ENCODE assay signal across 35 mouse cellular contexts in the genomic region with DNA sequence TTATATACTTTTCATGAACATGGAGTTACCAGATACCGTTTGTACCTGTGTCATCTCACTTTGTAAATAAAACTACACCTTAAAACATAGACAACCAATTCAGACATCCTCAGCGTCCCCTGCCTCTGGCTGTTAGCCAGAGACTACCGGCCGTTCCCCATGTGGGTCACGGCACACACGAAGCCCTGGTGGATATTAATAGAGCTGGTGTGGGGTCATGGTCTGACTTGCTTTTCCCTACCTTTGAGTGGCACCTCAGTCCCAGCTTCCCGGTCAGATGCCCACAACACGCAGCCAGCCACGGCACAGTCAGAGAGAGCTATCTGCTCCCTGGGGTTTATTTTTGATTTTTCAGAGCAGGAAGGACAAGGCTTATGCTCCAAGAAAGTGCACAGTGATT. TPM values are rescaled to one million over a fixed set of nuclear protein-coding genes. Genes with fewer than 3 reads are reported as not detected.
A peak's percentile ranks its signal among the peaks of the same experiment; 100 is the strongest.
DNase-seq lines count a peak whose midpoint lies in the region; ATAC-seq and TF ChIP-seq lines count a peak whose summit lies in the region.
"Had no signal": no experiment of that assay in that cellular context is flagged by ENCODE, and none has a peak within 500 bp of the region (broad histone marks: within the 10 kb centered on the region; RNA-seq: fewer than 3 reads in every experiment).

No protein-coding gene starts in this region.

- intact Hi-C loops in heart, postnatal 25 days (cut with DNase I) = loop anchor here (5.0 kb wide), 1 partner anchor 59 kb away; a partner anchor contains a TSS

- H3K4me2 ChIP-seq in embryonic facial prominence, embryonic 15.5 days (replicated peaks) = no peak overlapping the region
- no peak overlapping the region for H3K4me2 ChIP-seq in heart, embryonic 15.5 days
- no peak overlapping the region for H3K4me2 ChIP-seq in stomach, postnatal 0 days (replicated peaks; ENCODE audit: low read depth)
- H3K4me2 ChIP-seq: embryonic facial prominence, embryonic 12.5 days; forebrain, embryonic 15.5 days; hindbrain, embryonic 14.5 days; limb, embryonic 12.5 days; liver, embryonic 13.5 days; midbrain, embryonic 12.5 days; neural tube, embryonic 12.5 days had no signal

- 0 out of 2 replicates have a peak, but pooled peaks cover 3% of the 10 kb centered on the region for H3K36me3 ChIP-seq in embryonic facial prominence, embryonic 15.5 days
- H3K36me3 ChIP-seq in embryonic facial prominence, embryonic 10.5 days (replicated peaks) = peaks cover 38% of the 10 kb centered on the region
- H3K36me3 ChIP-seq in heart, embryonic 15.5 days = no peaks in the 10 kb centered on the region
- H3K36me3 ChIP-seq in stomach, postnatal 0 days (ENCODE audit: control insufficient read depth, insufficient read depth, low read length) = no peaks in the 10 kb centered on the region
- H3K36me3 ChIP-seq: forebrain, embryonic 15.5 days; G1E; liver, embryonic 13.5 days; neural tube, embryonic 12.5 days had no signal

- no peak overlapping the region for H3K27ac ChIP-seq in cerebellum, adult 2 months (ENCODE audit: insufficient read depth, low read length)
- H3K27ac ChIP-seq in embryonic facial prominence, embryonic 15.5 days (replicated peaks) = peak overlapping the region; percentile 68
- H3K27ac ChIP-seq in embryonic facial prominence, embryonic 10.5 days (replicated peaks) = no peak overlapping the region
- H3K27ac ChIP-seq in heart, embryonic 15.5 days = peak overlapping the region; percentile 48; the same call in 1 of the 2 replicates
- 0 out of 2 replicates have a peak overlapping the region, but pooled peaks have one; percentile 35 for H3K27ac ChIP-seq in stomach, postnatal 0 days (replicated peaks)
- H3K27ac ChIP-seq: embryonic facial prominence, embryonic 12.5 days; forebrain, embryonic 10.5 days; forebrain, embryonic 15.5 days; heart, embryonic 10.5 days; hindbrain, embryonic 14.5 days; limb, embryonic 12.5 days; liver, embryonic 13.5 days; midbrain, embryonic 12.5 days; neural tube, embryonic 12.5 days had no signal

- TF ChIP-seq POLR2A in cerebellum, adult 2 months (IDR thresholded peaks at IDR 0.05; ENCODE audit: borderline replicate concordance, insufficient read depth, low read length) = no peak

- H3K4me3 ChIP-seq in cerebellum, adult 2 months (replicated peaks; ENCODE audit: insufficient read depth, low read depth, low read length) = no peak overlapping the region
- H3K4me3 ChIP-seq in embryonic facial prominence, embryonic 15.5 days (replicated peaks) = no peak overlapping the region
- H3K4me3 ChIP-seq in embryonic facial prominence, embryonic 10.5 days = no peak overlapping the region
- no peak overlapping the region for H3K4me3 ChIP-seq in heart, embryonic 15.5 days
- no peak overlapping the region for H3K4me3 ChIP-seq in stomach, postnatal 0 days (ENCODE audit: low read depth, low read length)
- H3K4me3 ChIP-seq: embryonic facial prominence, embryonic 12.5 days; forebrain, embryonic 10.5 days; forebrain, embryonic 15.5 days; heart, embryonic 10.5 days; limb, embryonic 12.5 days; liver, embryonic 13.5 days; megakaryocyte, embryonic 14.5 days; midbrain, embryonic 12.5 days; myocyte; neural tube, embryonic 12.5 days had no signal

- peak; percentile 18 to 30 for DNase-seq in cerebellum, adult 2 months
- no peak for DNase-seq in cerebellum, adult 9-10 months
- no peak for DNase-seq in embryonic facial prominence, embryonic 10.5 days (ENCODE audit: low spot score)
- DNase-seq in heart, postnatal 25 days (ENCODE audit: low spot score) = no peak
- no peak for DNase-seq in stomach, postnatal 0 days (ENCODE audit: low spot score)
- DNase-seq: adrenal gland, adult 8-10 months; liver, embryonic 13.5 days; lung, adult 18-20 months; lung, postnatal 4 days; right cerebral cortex, adult 18-20 months; spleen, adult 18-20 months; thymus, adult 18-20 months; thymus, postnatal 25 days had no signal

- no peaks in the 10 kb centered on the region for H3K9me3 ChIP-seq in embryonic facial prominence, embryonic 15.5 days (replicated peaks)
- H3K9me3 ChIP-seq in embryonic facial prominence, embryonic 10.5 days = no peaks in the 10 kb centered on the region
- H3K9me3 ChIP-seq in heart, embryonic 15.5 days (replicated peaks) = no peaks in the 10 kb centered on the region
- H3K9me3 ChIP-seq in stomach, postnatal 0 days (ENCODE audit: control insufficient read depth, low read length) = no peaks in the 10 kb centered on the region
- H3K9me3 ChIP-seq: embryonic facial prominence, embryonic 12.5 days; forebrain, embryonic 10.5 days; forebrain, embryonic 15.5 days; heart, embryonic 10.5 days; limb, embryonic 12.5 days; liver, embryonic 13.5 days; megakaryocyte, embryonic 14.5 days; midbrain, embryonic 12.5 days; neural tube, embryonic 12.5 days had no signal

- no peaks in the 10 kb centered on the region for H3K27me3 ChIP-seq in cerebellum, adult 2 months (ENCODE audit: control insufficient read depth, insufficient read depth, low read length)
- H3K27me3 ChIP-seq in embryonic facial prominence, embryonic 15.5 days = no peaks in the 10 kb centered on the region
- no peaks in the 10 kb centered on the region for H3K27me3 ChIP-seq in embryonic facial prominence, embryonic 10.5 days (replicated peaks; ENCODE audit: low read depth, poor library complexity, severe bottlenecking)
- H3K27me3 ChIP-seq in heart, embryonic 15.5 days = no peaks in the 10 kb centered on the region
- no peaks in the 10 kb centered on the region for H3K27me3 ChIP-seq in stomach, postnatal 0 days (ENCODE audit: control insufficient read depth, insufficient read depth, low read length)
- H3K27me3 ChIP-seq: embryonic facial prominence, embryonic 12.5 days; forebrain, embryonic 15.5 days; limb, embryonic 12.5 days; liver, embryonic 13.5 days; midbrain, embryonic 12.5 days; neural tube, embryonic 12.5 days had no signal

- no peak for ATAC-seq in embryonic facial prominence, embryonic 15.5 days (ENCODE audit: insufficient number of reproducible peaks, low FRiP score, low TSS enrichment, low read depth)
- ATAC-seq in heart, embryonic 15.5 days (replicated peaks; ENCODE audit: insufficient number of reproducible peaks, insufficient read depth, low FRiP score, low read depth) = no peak
- no peak for ATAC-seq in stomach, postnatal 0 days (ENCODE audit: low FRiP score, low TSS enrichment)
- ATAC-seq: forebrain, embryonic 15.5 days; intestine, postnatal 0 days; lung, postnatal 0 days had no signal

- TF ChIP-seq EP300 in stomach, postnatal 0 days (optimal IDR thresholded peaks at IDR 0.05) = no peak

- TF ChIP-seq CTCF in cerebellum, adult 2 months (IDR thresholded peaks at IDR 0.05; ENCODE audit: borderline replicate concordance, insufficient read depth, low read depth, low read length) = no peak
- no peak for TF ChIP-seq CTCF in stomach, postnatal 0 days (IDR thresholded peaks at IDR 0.05; ENCODE audit: low read depth)

- 39% methylated on average over 9 of the region's 9 CpGs for WGBS in cerebellum, adult 2 months
- WGBS in embryonic facial prominence, embryonic 15.5 days = 79% methylated on average over 9 of the region's 9 CpGs
- 90% methylated on average over 9 of the region's 9 CpGs for WGBS in embryonic facial prominence, embryonic 10.5 days
- WGBS in heart, embryonic 15.5 days = 48% methylated on average over 9 of the region's 9 CpGs
- 60% methylated on average over 9 of the region's 9 CpGs for WGBS in stomach, postnatal 0 days

- no peak overlapping the region for H3K9ac ChIP-seq in embryonic facial prominence, embryonic 15.5 days
- no peak overlapping the region for H3K9ac ChIP-seq in heart, embryonic 15.5 days
- H3K9ac ChIP-seq in stomach, postnatal 0 days (ENCODE audit: low read length) = no peak overlapping the region
- H3K9ac ChIP-seq: embryonic facial prominence, embryonic 12.5 days; forebrain, embryonic 15.5 days; hindbrain, embryonic 14.5 days; limb, embryonic 12.5 days; liver, embryonic 13.5 days; midbrain, embryonic 12.5 days; neural tube, embryonic 12.5 days had no signal

- H3K4me1 ChIP-seq in cerebellum, adult 2 months (ENCODE audit: control insufficient read depth, insufficient read depth, low read length) = peaks cover 30% of the 10 kb centered on the region
- peaks cover 32% of the 10 kb centered on the region for H3K4me1 ChIP-seq in embryonic facial prominence, embryonic 15.5 days
- H3K4me1 ChIP-seq in embryonic facial prominence, embryonic 10.5 days = peaks cover 7% of the 10 kb centered on the region; the same call in 1 of the 2 replicates
- peaks cover 25% of the 10 kb centered on the region for H3K4me1 ChIP-seq in heart, embryonic 15.5 days (replicated peaks)
- H3K4me1 ChIP-seq in stomach, postnatal 0 days (replicated peaks; ENCODE audit: control insufficient read depth, insufficient read depth) = no peaks in the 10 kb centered on the region
- H3K4me1 ChIP-seq: liver, embryonic 13.5 days; neural tube, embryonic 12.5 days had no signal

RNA-seq across cellular contexts. Expression of a gene that starts 30.9 kb away (rescaled TPM):
- 0.05 TPM in 1 of 2 replicates, not detected in the other for polyA plus RNA-seq in cerebellum, adult 2 months (2012; rRNA removed)
- polyA plus RNA-seq in embryonic facial prominence, embryonic 15.5 days (2015; fragmentation: Nextera tagmentation; extraction: Ambion mirVana) = 7.8 TPM in 2 replicates
- polyA plus RNA-seq in embryonic facial prominence, embryonic 10.5 days (2016; fragmentation: Nextera tagmentation; extraction: Ambion mirVana) = not detected in 2 replicates
- polyA plus RNA-seq in heart, embryonic 15.5 days (2015; fragmentation: Nextera tagmentation; extraction: Ambion mirVana) = 1.5 and 1.7 TPM in 2 replicates
- total RNA-seq in heart, postnatal 25 days (2021) = 1 to 10 TPM; 4.8 to 4.9 TPM
- polyA plus RNA-seq in stomach, postnatal 0 days (2015; fragmentation: Nextera tagmentation; extraction: Ambion mirVana) = 30.7 and 31.8 TPM in 2 replicates
- total RNA-seq: hematopoietic stem cell, adult 5-6 weeks; layer of hippocampus, adult 18-20 months; left cerebral cortex, adult 18-20 months had no signal
- polyA plus RNA-seq: forebrain, embryonic 10.5 days; forebrain, embryonic 15.5 days; G1E; liver, embryonic 13.5 days; midbrain, embryonic 12.5 days; midbrain, postnatal 0 days had no signal

RNA-seq across cellular contexts. Expression of a gene that starts 57.5 kb away (rescaled TPM):
- polyA plus RNA-seq in cerebellum, adult 2 months (2012; rRNA removed) = not detected in 2 replicates
- polyA plus RNA-seq in embryonic facial prominence, embryonic 15.5 days (2015; fragmentation: Nextera tagmentation; extraction: Ambion mirVana) = 0.12 and 0.15 TPM in 2 replicates
- polyA plus RNA-seq in embryonic facial prominence, embryonic 10.5 days (2016; fragmentation: Nextera tagmentation; extraction: Ambion mirVana) = 0.26 and 0.31 TPM in 2 replicates
- 0.24 and 0.34 TPM in 2 replicates for polyA plus RNA-seq in heart, embryonic 15.5 days (2015; fragmentation: Nextera tagmentation; extraction: Ambion mirVana)
- not detected for total RNA-seq in heart, postnatal 25 days (2021)
- polyA plus RNA-seq in stomach, postnatal 0 days (2015; fragmentation: Nextera tagmentation; extraction: Ambion mirVana) = 0.34 and 0.35 TPM in 2 replicates
- total RNA-seq: adrenal gland, adult 8-10 months; adrenal gland, postnatal 4 days; G1E; hematopoietic stem cell, adult 5-6 weeks; layer of hippocampus, adult 18-20 months; layer of hippocampus, postnatal 10 days; left cerebral cortex, adult 18-20 months; left cerebral cortex, postnatal 14 days; midbrain, postnatal 0 days had no signal
- polyA plus RNA-seq: G1E; heart, embryonic 10.5 days; myocyte had no signal

Comparison
In these comparisons a context has a peak if more than half of its experiments do, and no peak if none do; other contexts are left out.
1. DNase-seq: peak in cerebellum, adult 2 months (2 of 2); none in cerebellum, adult 9-10 months (single experiment), embryonic facial prominence, embryonic 10.5 days (single experiment), heart, postnatal 25 days (single experiment) and stomach, postnatal 0 days (single experiment).
2. H3K27ac ChIP-seq: peak in embryonic facial prominence, embryonic 15.5 days (single experiment), heart, embryonic 15.5 days (single experiment) and stomach, postnatal 0 days (single experiment); none in cerebellum, adult 2 months (single experiment) and embryonic facial prominence, embryonic 10.5 days (single experiment).